Comparison of ENCODE assay signal across 14 mouse cellular contexts in the genomic region with DNA sequence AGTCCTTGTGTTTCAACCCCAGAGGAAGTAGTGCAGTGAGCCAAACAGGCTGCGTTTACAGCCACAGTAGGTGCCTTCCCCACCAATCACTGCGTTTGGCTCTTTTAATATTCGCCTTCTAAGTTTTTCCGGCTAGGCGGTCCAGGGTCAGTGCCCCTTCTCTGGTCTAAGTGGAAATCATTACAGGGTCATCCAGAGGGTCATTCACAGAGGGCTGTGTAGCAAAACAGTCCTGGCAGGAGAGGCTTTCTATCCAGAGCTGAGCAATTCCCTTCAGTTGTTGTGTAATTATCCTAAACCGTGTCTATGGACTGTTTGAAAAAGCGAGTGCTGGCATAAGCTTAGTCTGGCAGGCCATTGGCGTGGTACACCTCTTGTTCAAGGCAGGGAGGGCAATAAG.
DNase-seq lines count a peak whose midpoint lies in the region; ATAC-seq lines count a peak whose summit lies in the region.
"Had no signal": no experiment of that assay in that cellular context is flagged by ENCODE, and none has a peak within 500 bp of the region (broad histone marks: within the 10 kb centered on the region; RNA-seq: fewer than 3 reads in every experiment).

No protein-coding gene starts in this region.

- H3K4me2 ChIP-seq in hindbrain, embryonic 14.5 days (replicated peaks): no peak overlapping the region
- no peak overlapping the region for H3K4me2 ChIP-seq in hindbrain, embryonic 12.5 days (replicated peaks)
- no peak overlapping the region for H3K4me2 ChIP-seq in liver, embryonic 11.5 days
- H3K4me2 ChIP-seq: embryonic facial prominence, embryonic 15.5 days; neural tube, embryonic 12.5 days had no signal

- no peak overlapping the region for H3K9ac ChIP-seq in hindbrain, embryonic 14.5 days
- H3K9ac ChIP-seq in hindbrain, embryonic 12.5 days: no peak overlapping the region
- H3K9ac ChIP-seq in liver, embryonic 11.5 days (ENCODE audit: low read depth, low read length): no peak overlapping the region
- H3K9ac ChIP-seq: embryonic facial prominence, embryonic 15.5 days; neural tube, embryonic 12.5 days had no signal

- no peak overlapping the region for H3K27ac ChIP-seq in hindbrain, embryonic 14.5 days
- no peak overlapping the region for H3K27ac ChIP-seq in hindbrain, embryonic 12.5 days
- H3K27ac ChIP-seq in liver, embryonic 11.5 days (ENCODE audit: low read depth, low read length): no peak overlapping the region
- H3K27ac ChIP-seq: embryonic facial prominence, embryonic 15.5 days; neural tube, embryonic 12.5 days had no signal

- DNase-seq in hindbrain, embryonic 14.5 days (ENCODE audit: low spot score): no peak
- DNase-seq in retina, embryonic 14.5 days (ENCODE audit: low spot score): peak; percentile 34
- no peak for DNase-seq in retina, postnatal 1 day
- no peak for DNase-seq in liver, embryonic 11.5 days (ENCODE audit: low spot score)
- DNase-seq in lung, postnatal 36 days: peak; percentile 15
- no peak for DNase-seq in layer of hippocampus, postnatal 25 days (ENCODE audit: extremely low spot score in 1 of 2, low spot score in 1 of 2)
- DNase-seq: cerebellum, adult 9-11 months; kidney, adult 18-20 months; right cerebral cortex, adult 18-20 months had no signal

- no peak overlapping the region for H3K4me3 ChIP-seq in hindbrain, embryonic 14.5 days (replicated peaks; ENCODE audit: low read length)
- H3K4me3 ChIP-seq in hindbrain, embryonic 12.5 days: no peak overlapping the region
- H3K4me3 ChIP-seq in liver, embryonic 11.5 days (ENCODE audit: low read depth, low read length): no peak overlapping the region
- H3K4me3 ChIP-seq: embryonic facial prominence, embryonic 15.5 days; neural tube, embryonic 12.5 days had no signal

- no peaks in the 10 kb centered on the region for H3K27me3 ChIP-seq in hindbrain, embryonic 14.5 days (ENCODE audit: control insufficient read depth, insufficient read depth, low read length)
- no peaks in the 10 kb centered on the region for H3K27me3 ChIP-seq in hindbrain, embryonic 12.5 days
- no peaks in the 10 kb centered on the region for H3K27me3 ChIP-seq in liver, embryonic 11.5 days (replicated peaks; ENCODE audit: control insufficient read depth, insufficient read depth, low read length)
- H3K27me3 ChIP-seq: embryonic facial prominence, embryonic 15.5 days; neural tube, embryonic 12.5 days had no signal

- ATAC-seq in hindbrain, embryonic 14.5 days (ENCODE audit: low FRiP score): 0 out of 2 replicates have a peak, but pooled peaks have one; percentile 21
- no peak; the same call in 1 of the 2 replicates for ATAC-seq in hindbrain, embryonic 12.5 days (ENCODE audit: low FRiP score)
- peak; percentile 64 for ATAC-seq in liver, embryonic 11.5 days (replicated peaks; ENCODE audit: low FRiP score)
- ATAC-seq in erythroid progenitor cell, adult 5-6 weeks (replicated peaks; ENCODE audit: low FRiP score, poor library complexity, severe bottlenecking): no peak
- ATAC-seq: activated CD4-positive, CD25-positive, alpha-beta regulatory T cell, adult 4 months had no signal

- WGBS in hindbrain, embryonic 14.5 days: 6% methylated on average over 8 of the region's 8 CpGs
- 7% methylated on average over 8 of the region's 8 CpGs for WGBS in hindbrain, embryonic 12.5 days
- 63% methylated on average over 8 of the region's 8 CpGs for WGBS in liver, embryonic 11.5 days

- H3K9me3 ChIP-seq in hindbrain, embryonic 14.5 days (ENCODE audit: control insufficient read depth, low read length): peaks cover 4% of the 10 kb centered on the region; the same call in 1 of the 2 replicates
- no peaks in the 10 kb centered on the region for H3K9me3 ChIP-seq in hindbrain, embryonic 12.5 days (replicated peaks)
- no peaks in the 10 kb centered on the region for H3K9me3 ChIP-seq in liver, embryonic 11.5 days (ENCODE audit: control insufficient read depth, low read length)
- H3K9me3 ChIP-seq: embryonic facial prominence, embryonic 15.5 days; neural tube, embryonic 12.5 days had no signal

- no peaks in the 10 kb centered on the region for H3K4me1 ChIP-seq in hindbrain, embryonic 14.5 days (replicated peaks; ENCODE audit: control insufficient read depth, insufficient read depth, low read length)
- peaks cover 4% of the 10 kb centered on the region; the same call in 1 of the 2 replicates for H3K4me1 ChIP-seq in hindbrain, embryonic 12.5 days
- H3K4me1 ChIP-seq in liver, embryonic 11.5 days (replicated peaks; ENCODE audit: control insufficient read depth, insufficient read depth, low read length): no peaks in the 10 kb centered on the region
- H3K4me1 ChIP-seq: embryonic facial prominence, embryonic 15.5 days; neural tube, embryonic 12.5 days had no signal

- no peaks in the 10 kb centered on the region for H3K36me3 ChIP-seq in hindbrain, embryonic 14.5 days (replicated peaks; ENCODE audit: control insufficient read depth, insufficient read depth)
- H3K36me3 ChIP-seq in hindbrain, embryonic 12.5 days: no peaks in the 10 kb centered on the region
- H3K36me3 ChIP-seq in liver, embryonic 11.5 days (ENCODE audit: control insufficient read depth, insufficient read depth, low read length): no peaks in the 10 kb centered on the region
- H3K36me3 ChIP-seq: embryonic facial prominence, embryonic 15.5 days; neural tube, embryonic 12.5 days had no signal

Comparison
In these comparisons a context has a peak if more than half of its experiments do, and no peak if none do; other contexts are left out.
1. ATAC-seq: peak in hindbrain, embryonic 14.5 days (single experiment) and liver, embryonic 11.5 days (single experiment); none in hindbrain, embryonic 12.5 days (single experiment) and erythroid progenitor cell, adult 5-6 weeks (single experiment).
2. DNase-seq: peak in retina, embryonic 14.5 days (single experiment) and lung, postnatal 36 days (single experiment); none in hindbrain, embryonic 14.5 days (single experiment), retina, postnatal 1 day (single experiment), liver, embryonic 11.5 days (single experiment) and layer of hippocampus, postnatal 25 days (0 of 2).